Mouse (Mus musculus): ENCODE results near the gene Sh3d21. TPM values are rescaled to one million over a fixed set of nuclear protein-coding genes. Genes with fewer than 3 reads are reported as not detected.

Sh3d21 gene
- total RNA-seq, 2 experiments from 2014 or later, result 1.9 to 3.1 TPM

- DNase-seq (ENCODE audit: low spot score), result no peak
- intact Hi-C loops (cut with DNase I), result no loop called here
Observed at GRCm38 (mm10) chr4:126115871-126116521, 47.3 kb downstream of the Sh3d21 start.

- DNase-seq (ENCODE audit: low spot score), result no peak
- intact Hi-C loops (cut with DNase I), result no loop called here
Observed at GRCm38 (mm10) chr4:126115411-126115810, 47.9 kb downstream of the Sh3d21 start.

GRCm38 (mm10) chr4:126113943-126114342 lies 49.3 kb downstream of the Sh3d21 start:
- intact Hi-C loops (cut with DNase I), result loop anchor here (1.0 to 5.0 kb wide), 2 partner anchors 28 to 33 kb away; partner anchors contain the start of gene Eva1b

GRCm38 (mm10) chr4:126113243-126113642 lies 50.0 kb downstream of the Sh3d21 start:
- intact Hi-C loops (cut with DNase I), result loop anchor here (5.0 kb wide), 1 partner anchor 34 kb away; the partner anchor contains the start of gene Eva1b
- no peak for DNase-seq (ENCODE audit: low spot score)

More at GRCm38 (mm10) chr4:126113943-126114342, 49.3 kb downstream of the Sh3d21 start:
- DNase-seq (ENCODE audit: low spot score), result peak; percentile 37

- intact Hi-C loops (cut with DNase I), result loop anchor here (5.0 kb wide), 1 partner anchor 36 kb away; the partner anchor contains the start of gene Eva1b
- DNase-seq (ENCODE audit: low spot score), result no peak
Observed at GRCm38 (mm10) chr4:126111153-126111549, 52.1 kb downstream of the Sh3d21 start.

GRCm38 (mm10) chr4:126110374-126111152 lies 52.7 kb downstream of the Sh3d21 start:
- peak; percentile 88 for DNase-seq (ENCODE audit: low spot score)
- intact Hi-C loops (cut with DNase I), result loop anchor here (5.0 kb wide), 1 partner anchor 37 kb away; the partner anchor contains the start of gene Eva1b

GRCm38 (mm10) chr4:126109613-126110373 lies 53.5 kb downstream of the Sh3d21 start:
- DNase-seq (ENCODE audit: low spot score), result no peak
- intact Hi-C loops (cut with DNase I), result loop anchor here (5.0 kb wide), 1 partner anchor 38 kb away; the partner anchor contains the start of gene Eva1b

GRCm38 (mm10) chr4:126108061-126108740 lies 55.1 kb downstream of the Sh3d21 start:
- intact Hi-C loops (cut with DNase I), result no loop called here
- DNase-seq (ENCODE audit: low spot score), result no peak

- intact Hi-C loops (cut with DNase I), result no loop called here
- no peak for DNase-seq (ENCODE audit: low spot score)
Observed at GRCm38 (mm10) chr4:126105131-126105783, 58.0 kb downstream of the Sh3d21 start.

GRCm38 (mm10) chr4:126104261-126105075 lies 58.8 kb downstream of the Sh3d21 start:
- DNase-seq (ENCODE audit: low spot score), result no peak
- intact Hi-C loops (cut with DNase I), result no loop called here

GRCm38 (mm10) chr4:126103590-126104068 lies 59.7 kb downstream of the Sh3d21 start, which contains the start of gene Stk40:
Gene Stk40, plus strand, starts transcription at chr4:126103957.
- intact Hi-C loops (cut with DNase I), result no loop called here
- DNase-seq (ENCODE audit: low spot score), result peak; percentile 94

- peak; percentile 86 for DNase-seq (ENCODE audit: low spot score)
- intact Hi-C loops (cut with DNase I), result no loop called here
Observed at GRCm38 (mm10) chr4:126103057-126103581, 60.2 kb downstream of the Sh3d21 start.

GRCm38 (mm10) chr4:126102061-126102841 lies 61.0 kb downstream of the Sh3d21 start:
- no peak for DNase-seq (ENCODE audit: low spot score)
- intact Hi-C loops (cut with DNase I), result no loop called here

GRCm38 (mm10) chr4:126100764-126101163 lies 62.5 kb downstream of the Sh3d21 start:
- intact Hi-C loops (cut with DNase I), result no loop called here

More at GRCm38 (mm10) chr4:126100764-126101163, 62.5 kb downstream of the Sh3d21 start:
- DNase-seq (ENCODE audit: low spot score), result no peak

All from heart, postnatal 25 days (tissue).